Mouse (Mus musculus): ENCODE measurements around the gene Zfyve28.

DNA sequence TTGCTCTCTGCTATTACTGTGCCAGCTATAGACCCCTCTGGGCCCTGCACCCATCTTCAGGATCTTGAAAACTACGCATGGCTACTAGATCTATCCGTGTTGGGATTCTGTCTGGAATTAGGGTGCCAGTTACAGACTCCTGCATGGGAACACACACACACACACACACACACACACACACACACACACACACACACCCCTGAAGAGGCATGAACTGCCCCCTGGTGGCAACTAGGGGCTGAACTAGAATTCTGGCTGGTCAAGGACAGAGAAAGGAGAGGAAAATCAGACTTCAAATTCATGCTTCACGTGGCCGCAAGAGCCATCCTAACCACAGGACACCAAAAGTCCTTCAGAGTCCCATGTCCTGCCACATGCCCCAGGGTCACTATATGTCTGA, 96.4 kb downstream of the Zfyve28 start:
- no peak for TF ChIP-seq GATA1 (IDR thresholded peaks at IDR 0.05; ENCODE audit: borderline replicate concordance, low read length)
- no peak for TF ChIP-seq FLI1 (IDR thresholded peaks at IDR 0.05; ENCODE audit: low read length)
